Mouse (Mus musculus): ENCODE data around the gene Mterf1b.

DNA sequence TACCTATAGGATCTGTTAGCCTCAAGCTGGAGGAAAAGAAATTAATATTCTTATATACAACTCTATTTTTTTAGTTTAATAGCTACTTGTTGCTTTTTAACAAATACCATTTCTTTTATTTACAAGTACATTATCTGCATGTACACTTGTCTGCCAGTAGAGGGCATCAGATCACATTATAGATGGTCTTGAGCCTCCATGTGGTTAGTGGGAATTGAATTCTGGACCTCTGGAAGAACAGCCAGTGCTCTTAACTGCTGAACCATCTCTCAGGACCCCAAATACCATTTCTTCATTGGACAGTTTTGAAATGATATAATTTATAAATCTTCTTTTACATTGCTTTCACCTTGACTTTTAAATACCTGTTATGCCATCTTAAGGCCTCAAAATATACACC, 9.2 kb downstream of the Mterf1b start:
- TF ChIP-seq CTCF (IDR thresholded peaks at IDR 0.05; ENCODE audit: low read depth, low read length) (no peak), GATA2 (IDR thresholded peaks at IDR 0.05; ENCODE audit: borderline replicate concordance, low read depth, low read length) (no peak), TAL1 (conservative IDR thresholded peaks at IDR 0.05; ENCODE audit: low read depth, low read length) (no peak), POLR2AphosphoS5 (IDR thresholded peaks at IDR 0.05; ENCODE audit: insufficient replicate concordance, low read depth, low read length) (no peak), GATA1 (IDR thresholded peaks at IDR 0.05; ENCODE audit: borderline replicate concordance, low read length) (no peak)

All from G1E (cell line).